In genomic region chr2:44919326-44919725, GRCm38 (mm10) we compare ENCODE assay signal across 16 mouse cellular contexts.
"Had no signal": no experiment of that assay in that cellular context is flagged by ENCODE, and none has a peak within 500 bp of the region (broad histone marks: within the 10 kb centered on the region; RNA-seq: fewer than 3 reads in every experiment).

No protein-coding gene starts in this region.

- H3K4me1 ChIP-seq: lung, embryonic 15.5 days; midbrain, embryonic 10.5 days; midbrain, embryonic 12.5 days; neural tube, embryonic 12.5 days; stomach, embryonic 15.5 days had no signal

- H3K36me3 ChIP-seq: lung, embryonic 15.5 days; midbrain, embryonic 10.5 days; midbrain, embryonic 12.5 days; neural tube, embryonic 12.5 days; stomach, embryonic 15.5 days had no signal

- H3K27ac ChIP-seq: lung, embryonic 15.5 days; macrophage; midbrain, embryonic 10.5 days; midbrain, embryonic 12.5 days; neural tube, embryonic 12.5 days; stomach, embryonic 15.5 days; stomach, postnatal 0 days had no signal

- DNase-seq: lung, adult 2 months; lung, postnatal 14 days; lung, postnatal 36 days; midbrain, embryonic 14.5 days; right cerebral cortex, postnatal 14 days; thymus, adult 2 months; thymus, postnatal 25 days; thymus, postnatal 4 days had no signal

- H3K27me3 ChIP-seq: lung, embryonic 15.5 days; midbrain, embryonic 12.5 days; neural tube, embryonic 12.5 days; stomach, embryonic 15.5 days had no signal

- H3K9me3 ChIP-seq: lung, embryonic 15.5 days; midbrain, embryonic 10.5 days; midbrain, embryonic 12.5 days; neural tube, embryonic 12.5 days; stomach, embryonic 15.5 days had no signal

- H3K4me3 ChIP-seq: lung, embryonic 15.5 days; midbrain, embryonic 10.5 days; midbrain, embryonic 12.5 days; myocyte; neural tube, embryonic 12.5 days; stomach, embryonic 15.5 days had no signal
